9 mouse cellular contexts compared by ENCODE assay signal in the genomic region with DNA sequence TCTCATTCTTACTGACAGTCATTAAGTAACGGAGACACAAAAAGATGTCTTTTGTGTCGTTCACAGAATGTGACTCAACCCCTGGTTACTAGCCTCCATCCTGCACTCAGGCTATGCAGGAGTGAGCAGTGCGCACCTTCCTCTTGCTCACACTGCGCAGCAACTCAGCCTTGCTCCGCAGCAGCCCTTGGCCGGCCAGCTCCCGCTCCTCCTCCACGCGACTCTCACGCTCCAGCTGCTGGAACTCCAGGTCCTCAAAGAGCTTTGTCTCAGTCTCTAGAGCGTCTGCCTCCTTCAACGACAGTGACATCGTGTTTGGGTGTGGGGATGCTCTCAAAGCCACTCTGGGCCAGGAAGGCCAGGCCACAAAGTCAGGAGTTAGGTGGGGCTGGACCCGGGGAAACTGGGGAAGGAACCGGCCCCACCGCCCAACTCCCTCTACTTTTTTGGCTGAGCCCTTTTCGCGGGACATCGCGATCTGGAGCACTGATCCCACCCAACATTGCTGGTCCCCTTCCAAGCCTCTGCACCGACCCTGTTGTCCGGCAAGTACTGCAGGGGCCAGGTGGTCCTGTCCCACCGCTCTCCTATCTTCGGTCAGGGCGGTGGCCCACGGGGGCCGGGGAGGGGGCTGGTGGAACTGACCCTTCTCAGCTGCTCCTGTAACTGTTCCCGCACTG. TPM values are rescaled to one million over a fixed set of nuclear protein-coding genes. Genes with fewer than 3 reads are reported as not detected.
A peak's percentile ranks its signal among the peaks of the same experiment; 100 is the strongest.
DNase-seq lines count a peak whose midpoint lies in the region; ATAC-seq lines count a peak whose summit lies in the region.
"Had no signal": no experiment of that assay in that cellular context is flagged by ENCODE, and none has a peak within 500 bp of the region (broad histone marks: within the 10 kb centered on the region; RNA-seq: fewer than 3 reads in every experiment).

No protein-coding gene starts in this region.

- H3K27ac ChIP-seq in kidney, embryonic 14.5 days (ENCODE audit: low read depth, low read length) = peak overlapping the region; percentile 55; the same call in 1 of the 2 replicates
- peak overlapping the region; percentile 71 for H3K27ac ChIP-seq in embryonic facial prominence, embryonic 10.5 days (replicated peaks)
- no peak overlapping the region for H3K27ac ChIP-seq in hindbrain, embryonic 11.5 days (ENCODE audit: low read depth, low read length)
- H3K27ac ChIP-seq in midbrain, embryonic 11.5 days (ENCODE audit: low read depth, low read length) = no peak overlapping the region

- 11% methylated on average over 28 of the region's 28 CpGs for WGBS in kidney, embryonic 14.5 days
- WGBS in embryonic facial prominence, embryonic 10.5 days = 28% methylated on average over 28 of the region's 28 CpGs
- WGBS in hindbrain, embryonic 11.5 days = 20% methylated on average over 28 of the region's 28 CpGs
- 20% methylated on average over 28 of the region's 28 CpGs for WGBS in midbrain, embryonic 11.5 days

- H3K27me3 ChIP-seq in kidney, embryonic 14.5 days (ENCODE audit: control insufficient read depth, insufficient read depth, low read length) = no peaks in the 10 kb centered on the region
- peaks cover 14% of the 10 kb centered on the region; the same call in 1 of the 2 replicates for H3K27me3 ChIP-seq in embryonic facial prominence, embryonic 10.5 days (replicated peaks; ENCODE audit: low read depth, poor library complexity, severe bottlenecking)
- H3K27me3 ChIP-seq in hindbrain, embryonic 11.5 days (ENCODE audit: control insufficient read depth, insufficient read depth, low read length) = 0 out of 2 replicates have a peak, but pooled peaks cover 2% of the 10 kb centered on the region
- H3K27me3 ChIP-seq in midbrain, embryonic 11.5 days (ENCODE audit: control insufficient read depth, insufficient read depth, low read length) = peaks cover 5% of the 10 kb centered on the region

- peaks cover 16% of the 10 kb centered on the region for H3K4me1 ChIP-seq in kidney, embryonic 14.5 days (ENCODE audit: control insufficient read depth, insufficient read depth, low read length)
- H3K4me1 ChIP-seq in embryonic facial prominence, embryonic 10.5 days = peaks cover 25% of the 10 kb centered on the region
- peaks cover 10% of the 10 kb centered on the region for H3K4me1 ChIP-seq in hindbrain, embryonic 11.5 days (replicated peaks; ENCODE audit: control insufficient read depth, insufficient read depth, low read length)
- H3K4me1 ChIP-seq in midbrain, embryonic 11.5 days (ENCODE audit: control insufficient read depth, insufficient read depth, low read length) = peaks cover 14% of the 10 kb centered on the region

- H3K4me3 ChIP-seq in kidney, embryonic 14.5 days (ENCODE audit: low read length) = peak overlapping the region; percentile 45
- peak overlapping the region; percentile 55 for H3K4me3 ChIP-seq in embryonic facial prominence, embryonic 10.5 days
- peak overlapping the region; percentile 17; the same call in 1 of the 2 replicates for H3K4me3 ChIP-seq in hindbrain, embryonic 11.5 days (ENCODE audit: low read depth, low read length)
- H3K4me3 ChIP-seq in midbrain, embryonic 11.5 days (ENCODE audit: low read depth, low read length) = peak overlapping the region; percentile 26

- DNase-seq in kidney, adult 18-20 months = no peak
- no peak for DNase-seq in embryonic facial prominence, embryonic 10.5 days (ENCODE audit: low spot score)
- DNase-seq in hindbrain, embryonic 11.5 days (ENCODE audit: low spot score) = peak; percentile 31
- DNase-seq in midbrain, embryonic 11.5 days (ENCODE audit: low spot score, missing footprints) = no peak
- no peak for DNase-seq in frontal cortex, adult 2 months (ENCODE audit: extremely low spot score in 1 of 2, low spot score in 1 of 2)
- no peak for DNase-seq in gastrocnemius, postnatal 14 days
- no peak for DNase-seq in left cerebral cortex, adult 11 months (ENCODE audit: low spot score)

- H3K9me3 ChIP-seq in kidney, embryonic 14.5 days (ENCODE audit: control insufficient read depth, low read length) = no peaks in the 10 kb centered on the region
- H3K9me3 ChIP-seq in embryonic facial prominence, embryonic 10.5 days = no peaks in the 10 kb centered on the region
- no peaks in the 10 kb centered on the region for H3K9me3 ChIP-seq in hindbrain, embryonic 11.5 days (ENCODE audit: control insufficient read depth, low read length)
- H3K9me3 ChIP-seq in midbrain, embryonic 11.5 days (ENCODE audit: control insufficient read depth, low read length) = no peaks in the 10 kb centered on the region

- peak overlapping the region; percentile 90 for H3K4me2 ChIP-seq in kidney, embryonic 14.5 days (replicated peaks; ENCODE audit: low read depth, low read length)
- peak overlapping the region; percentile 41 for H3K4me2 ChIP-seq in hindbrain, embryonic 11.5 days (replicated peaks; ENCODE audit: low read depth, low read length)
- peak overlapping the region; percentile 57 for H3K4me2 ChIP-seq in midbrain, embryonic 11.5 days

- peak overlapping the region; percentile 59 for H3K9ac ChIP-seq in kidney, embryonic 14.5 days (ENCODE audit: low read depth, low read length)
- peak overlapping the region; percentile 35; the same call in 1 of the 2 replicates for H3K9ac ChIP-seq in hindbrain, embryonic 11.5 days (ENCODE audit: low read depth, low read length)
- peak overlapping the region; percentile 42 for H3K9ac ChIP-seq in midbrain, embryonic 11.5 days (ENCODE audit: low read length)

- intact Hi-C loops in gastrocnemius, postnatal 14 days (cut with DNase I; ENCODE audit: low total_unique reads) = no loop called here

- peaks cover 44% of the 10 kb centered on the region for H3K36me3 ChIP-seq in kidney, embryonic 14.5 days (ENCODE audit: control insufficient read depth, insufficient read depth, low read length)
- peaks cover 97% of the 10 kb centered on the region for H3K36me3 ChIP-seq in embryonic facial prominence, embryonic 10.5 days (replicated peaks)
- peaks cover 4% of the 10 kb centered on the region; the same call in 1 of the 2 replicates for H3K36me3 ChIP-seq in hindbrain, embryonic 11.5 days (ENCODE audit: control insufficient read depth, insufficient read depth, low read length)
- peaks cover 12% of the 10 kb centered on the region for H3K36me3 ChIP-seq in midbrain, embryonic 11.5 days (ENCODE audit: control insufficient read depth, insufficient read depth, low read length)

- ATAC-seq in kidney, embryonic 14.5 days (ENCODE audit: low FRiP score, low TSS enrichment) = peak; percentile 48; the same call in 1 of the 2 replicates
- peak; percentile 38; the same call in 1 of the 2 replicates for ATAC-seq in hindbrain, embryonic 11.5 days (ENCODE audit: low FRiP score)
- no peak for ATAC-seq in midbrain, embryonic 11.5 days (ENCODE audit: low FRiP score)

RNA-seq across cellular contexts. Expression of gene Phldb1, which starts 27.1 kb away (rescaled TPM):
- polyA plus RNA-seq in kidney, embryonic 14.5 days (2014; fragmentation: Nextera tagmentation; extraction: Ambion mirVana) = 24.9 and 28.7 TPM in 2 replicates
- polyA plus RNA-seq in embryonic facial prominence, embryonic 10.5 days (2016; fragmentation: Nextera tagmentation; extraction: Ambion mirVana) = 48.4 and 51.1 TPM in 2 replicates
- polyA plus RNA-seq in hindbrain, embryonic 11.5 days (2014; fragmentation: Nextera tagmentation; extraction: Ambion mirVana) = 36.0 and 36.3 TPM in 2 replicates
- 28.8 and 32.8 TPM in 2 replicates for polyA plus RNA-seq in midbrain, embryonic 11.5 days (2014; fragmentation: Nextera tagmentation; extraction: Ambion mirVana)
- 138 and 146 TPM in 2 replicates for polyA plus RNA-seq in frontal cortex, adult 2 months (2012; rRNA removed)
- 10 to 100 TPM; 43.8 to 47.6 TPM for total RNA-seq in gastrocnemius, postnatal 14 days (2021)
- total RNA-seq: neutrophil, adult 5-6 weeks had no signal

RNA-seq across cellular contexts. Expression of gene Treh, which starts 34.9 kb away (rescaled TPM):
- not detected in 2 replicates for polyA plus RNA-seq in kidney, embryonic 14.5 days (2014; fragmentation: Nextera tagmentation; extraction: Ambion mirVana)
- not detected in 2 replicates for polyA plus RNA-seq in embryonic facial prominence, embryonic 10.5 days (2016; fragmentation: Nextera tagmentation; extraction: Ambion mirVana)
- polyA plus RNA-seq in hindbrain, embryonic 11.5 days (2014; fragmentation: Nextera tagmentation; extraction: Ambion mirVana) = not detected in 2 replicates
- not detected in 2 replicates for polyA plus RNA-seq in midbrain, embryonic 11.5 days (2014; fragmentation: Nextera tagmentation; extraction: Ambion mirVana)
- 0.16 and 0.17 TPM in 2 replicates for polyA plus RNA-seq in frontal cortex, adult 2 months (2012; rRNA removed)
- not detected for total RNA-seq in gastrocnemius, postnatal 14 days (2021)
- total RNA-seq: neutrophil, adult 5-6 weeks had no signal

RNA-seq across cellular contexts. Expression of gene Arcn1, which starts 59.8 kb away (rescaled TPM):
- 116 and 219 TPM in 2 replicates for polyA plus RNA-seq in kidney, embryonic 14.5 days (2014; fragmentation: Nextera tagmentation; extraction: Ambion mirVana)
- polyA plus RNA-seq in embryonic facial prominence, embryonic 10.5 days (2016; fragmentation: Nextera tagmentation; extraction: Ambion mirVana) = 169 and 171 TPM in 2 replicates
- polyA plus RNA-seq in hindbrain, embryonic 11.5 days (2014; fragmentation: Nextera tagmentation; extraction: Ambion mirVana) = 198 and 204 TPM in 2 replicates
- 191 and 213 TPM in 2 replicates for polyA plus RNA-seq in midbrain, embryonic 11.5 days (2014; fragmentation: Nextera tagmentation; extraction: Ambion mirVana)
- polyA plus RNA-seq in frontal cortex, adult 2 months (2012; rRNA removed) = 55.6 and 57.7 TPM in 2 replicates
- 10 to 100 TPM; 65.1 to 69.9 TPM for total RNA-seq in gastrocnemius, postnatal 14 days (2021)

RNA-seq across cellular contexts. Expression of gene Ift46, which starts 59.8 kb away (rescaled TPM):
- 122 and 131 TPM in 2 replicates for polyA plus RNA-seq in kidney, embryonic 14.5 days (2014; fragmentation: Nextera tagmentation; extraction: Ambion mirVana)
- polyA plus RNA-seq in embryonic facial prominence, embryonic 10.5 days (2016; fragmentation: Nextera tagmentation; extraction: Ambion mirVana) = 133 and 139 TPM in 2 replicates
- polyA plus RNA-seq in hindbrain, embryonic 11.5 days (2014; fragmentation: Nextera tagmentation; extraction: Ambion mirVana) = 142 and 154 TPM in 2 replicates
- polyA plus RNA-seq in midbrain, embryonic 11.5 days (2014; fragmentation: Nextera tagmentation; extraction: Ambion mirVana) = 141 and 149 TPM in 2 replicates
- 90.9 and 96.6 TPM in 2 replicates for polyA plus RNA-seq in frontal cortex, adult 2 months (2012; rRNA removed)
- total RNA-seq in gastrocnemius, postnatal 14 days (2021) = 10 to 100 TPM; 29.2 to 38.8 TPM

Comparison
In these comparisons a context has a peak if more than half of its experiments do, and no peak if none do; other contexts are left out.
1. H3K27ac ChIP-seq: peak in kidney, embryonic 14.5 days (single experiment) and embryonic facial prominence, embryonic 10.5 days (single experiment); none in hindbrain, embryonic 11.5 days (single experiment) and midbrain, embryonic 11.5 days (single experiment).
2. Peak in every context shown above with its lines, with median percentiles within 50 percentile points of each other: H3K4me2 ChIP-seq, H3K4me3 ChIP-seq and H3K9ac ChIP-seq.